In the genomic region with DNA sequence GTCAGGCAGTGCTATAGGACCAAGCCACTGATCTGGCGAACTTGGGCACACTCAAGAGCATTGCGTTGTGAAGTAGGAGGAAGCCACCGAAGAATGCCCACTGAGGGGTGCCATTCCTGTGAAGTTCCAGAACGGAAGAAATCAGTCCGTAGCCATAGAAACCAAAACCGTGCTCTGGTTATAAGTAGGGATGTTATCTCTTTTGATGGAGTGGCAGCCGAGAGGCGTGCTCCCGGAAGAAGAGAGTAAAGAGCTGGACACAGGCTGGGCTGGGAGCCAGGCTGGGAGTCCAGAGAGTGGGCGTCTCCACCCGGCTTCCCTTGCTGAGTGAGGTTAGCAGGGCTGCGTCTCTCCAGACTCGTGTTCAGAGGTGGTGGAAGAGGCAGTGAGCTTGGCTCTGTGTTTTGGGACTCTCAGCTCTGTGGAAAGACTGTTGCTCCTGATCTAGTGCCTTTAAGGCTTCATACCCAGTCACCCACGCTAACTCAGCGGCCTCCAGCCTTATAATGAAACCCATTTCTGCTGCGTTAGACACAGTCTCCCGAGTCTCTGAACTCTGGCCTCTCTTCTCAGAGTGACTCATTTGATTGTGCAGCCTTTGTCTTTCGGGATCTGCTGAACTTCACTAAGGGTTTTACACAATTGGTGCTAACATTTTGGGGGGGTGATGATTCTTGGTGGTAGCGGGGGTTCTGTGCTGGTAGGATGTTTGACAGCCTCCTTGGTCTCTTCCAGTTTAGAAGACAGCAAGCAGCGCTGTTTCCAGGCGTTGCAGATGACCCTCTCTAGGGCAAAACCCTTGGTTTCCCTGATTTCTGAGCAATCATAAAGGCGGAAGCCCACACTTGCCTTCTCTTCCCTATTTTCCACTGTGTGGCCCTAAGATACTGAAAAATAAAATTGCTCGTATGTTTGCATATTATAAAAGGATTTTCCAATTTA, we compare ENCODE assay signal across 9 mouse cellular contexts. TPM values are rescaled to one million over a fixed set of nuclear protein-coding genes. Genes with fewer than 3 reads are reported as not detected.
DNase-seq lines count a peak whose midpoint lies in the region; ATAC-seq and TF ChIP-seq lines count a peak whose summit lies in the region.
"Had no signal": no experiment of that assay in that cellular context is flagged by ENCODE, and none has a peak within 500 bp of the region (broad histone marks: within the 10 kb centered on the region; RNA-seq: fewer than 3 reads in every experiment).

No protein-coding gene starts in this region.

- intact Hi-C loops in heart, postnatal 10 days (cut with DNase I), result no loop called here

- H3K36me3 ChIP-seq in liver, embryonic 11.5 days (ENCODE audit: control insufficient read depth, insufficient read depth, low read length), result no peaks in the 10 kb centered on the region
- no peaks in the 10 kb centered on the region for H3K36me3 ChIP-seq in forebrain, postnatal 0 days (ENCODE audit: insufficient read depth)
- H3K36me3 ChIP-seq in stomach, embryonic 15.5 days, result no peaks in the 10 kb centered on the region

- H3K27ac ChIP-seq in liver, embryonic 11.5 days (ENCODE audit: low read depth, low read length), result no peak overlapping the region
- no peak overlapping the region for H3K27ac ChIP-seq in forebrain, postnatal 0 days (ENCODE audit: low read depth, low read length)
- no peak overlapping the region for H3K27ac ChIP-seq in stomach, embryonic 15.5 days

- DNase-seq in liver, result peak; percentile 36
- no peak for DNase-seq in liver, embryonic 11.5 days (ENCODE audit: low spot score)
- DNase-seq in forebrain, postnatal 0 days, result peak; percentile 58
- peak; percentile 86 to 88 for DNase-seq in heart, postnatal 10 days
- DNase-seq in kidney, postnatal 14 days, result peak; percentile 84
- peak; percentile 80 for DNase-seq in lung, postnatal 14 days
- no peak for DNase-seq in thymus, postnatal 14 days

- peak; percentile 23; the same call in 1 of the 2 replicates for TF ChIP-seq CTCF in forebrain, postnatal 0 days (IDR thresholded peaks at IDR 0.05; ENCODE audit: low read depth)

- no peaks in the 10 kb centered on the region for H3K27me3 ChIP-seq in liver, embryonic 11.5 days (replicated peaks; ENCODE audit: control insufficient read depth, insufficient read depth, low read length)
- no peaks in the 10 kb centered on the region for H3K27me3 ChIP-seq in forebrain, postnatal 0 days (ENCODE audit: insufficient read depth, low read length)
- no peaks in the 10 kb centered on the region for H3K27me3 ChIP-seq in stomach, embryonic 15.5 days (replicated peaks)

- H3K9me3 ChIP-seq in liver, embryonic 11.5 days (ENCODE audit: control insufficient read depth, low read length), result no peaks in the 10 kb centered on the region
- H3K9me3 ChIP-seq in forebrain, postnatal 0 days (ENCODE audit: low read length), result no peaks in the 10 kb centered on the region
- no peaks in the 10 kb centered on the region for H3K9me3 ChIP-seq in stomach, embryonic 15.5 days
- H3K9me3 ChIP-seq: megakaryocyte, embryonic 14.5 days had no signal

- H3K9ac ChIP-seq in liver, embryonic 11.5 days (ENCODE audit: low read depth, low read length), result no peak overlapping the region
- H3K9ac ChIP-seq in forebrain, postnatal 0 days, result no peak overlapping the region
- no peak overlapping the region for H3K9ac ChIP-seq in stomach, embryonic 15.5 days

- WGBS in liver, embryonic 11.5 days, result 65% methylated on average over 23 of the region's 23 CpGs
- WGBS in forebrain, postnatal 0 days, result 40% methylated on average over 23 of the region's 23 CpGs
- 63% methylated on average over 23 of the region's 23 CpGs for WGBS in stomach, embryonic 15.5 days

- no peak overlapping the region for H3K4me3 ChIP-seq in liver, embryonic 11.5 days (ENCODE audit: low read depth, low read length)
- H3K4me3 ChIP-seq in forebrain, postnatal 0 days (ENCODE audit: low read depth, low read length), result no peak overlapping the region
- no peak overlapping the region for H3K4me3 ChIP-seq in stomach, embryonic 15.5 days (replicated peaks)
- H3K4me3 ChIP-seq: megakaryocyte, embryonic 14.5 days had no signal

- no peak overlapping the region for H3K4me2 ChIP-seq in liver, embryonic 11.5 days
- peak overlapping the region; percentile 33 for H3K4me2 ChIP-seq in forebrain, postnatal 0 days (ENCODE audit: low read depth)
- peak overlapping the region; percentile 9 for H3K4me2 ChIP-seq in stomach, embryonic 15.5 days

- ATAC-seq in liver, embryonic 11.5 days (replicated peaks; ENCODE audit: low FRiP score), result no peak
- peak; percentile 88 for ATAC-seq in forebrain, postnatal 0 days
- peak; percentile 69; the same call in 1 of the 2 replicates for ATAC-seq in stomach, embryonic 15.5 days (ENCODE audit: insufficient read depth, low FRiP score, low read depth)

- H3K4me1 ChIP-seq in liver, embryonic 11.5 days (replicated peaks; ENCODE audit: control insufficient read depth, insufficient read depth, low read length), result peaks cover 3% of the 10 kb centered on the region; the same call in 1 of the 2 replicates
- no peaks in the 10 kb centered on the region; the same call in 1 of the 2 replicates for H3K4me1 ChIP-seq in forebrain, postnatal 0 days (ENCODE audit: insufficient read depth)
- no peaks in the 10 kb centered on the region for H3K4me1 ChIP-seq in stomach, embryonic 15.5 days
- H3K4me1 ChIP-seq: megakaryocyte, embryonic 14.5 days had no signal

RNA-seq across cellular contexts. Expression of a gene that starts 21.1 kb away (rescaled TPM):
- polyA plus RNA-seq in liver, embryonic 11.5 days (2014; fragmentation: Nextera tagmentation; extraction: Ambion mirVana), result 16.7 and 18.7 TPM in 2 replicates
- total RNA-seq in forebrain, postnatal 0 days (2014; rRNA removed), result 2.0 and 2.2 TPM in 2 replicates
- polyA plus RNA-seq in forebrain, postnatal 0 days (2015; fragmentation: Nextera tagmentation; extraction: Ambion mirVana), result 1.7 and 2.0 TPM in 2 replicates
- 1 to 10 TPM; 8.0 to 9.2 TPM for total RNA-seq in heart, postnatal 10 days (2021)
- 30.0 and 36.0 TPM in 2 replicates for polyA plus RNA-seq in stomach, embryonic 15.5 days (2015; fragmentation: Nextera tagmentation; extraction: Ambion mirVana)

RNA-seq across cellular contexts. Expression of a gene that starts 58.8 kb away (rescaled TPM):
- 649 and 673 TPM in 2 replicates for polyA plus RNA-seq in liver, embryonic 11.5 days (2014; fragmentation: Nextera tagmentation; extraction: Ambion mirVana)
- total RNA-seq in forebrain, postnatal 0 days (2014; rRNA removed), result 228 and 253 TPM in 2 replicates
- 251 and 279 TPM in 2 replicates for polyA plus RNA-seq in forebrain, postnatal 0 days (2015; fragmentation: Nextera tagmentation; extraction: Ambion mirVana)
- 10 to 100 TPM; 59.9 to 72.8 TPM for total RNA-seq in heart, postnatal 10 days (2021)
- polyA plus RNA-seq in stomach, embryonic 15.5 days (2015; fragmentation: Nextera tagmentation; extraction: Ambion mirVana), result 497 and 548 TPM in 2 replicates

RNA-seq across cellular contexts. Expression of a gene that starts 58.9 kb away (rescaled TPM):
- polyA plus RNA-seq in liver, embryonic 11.5 days (2014; fragmentation: Nextera tagmentation; extraction: Ambion mirVana), result not detected in 2 replicates
- total RNA-seq in forebrain, postnatal 0 days (2014; rRNA removed), result 0.15 and 0.43 TPM in 2 replicates
- 0.05 and 0.19 TPM in 2 replicates for polyA plus RNA-seq in forebrain, postnatal 0 days (2015; fragmentation: Nextera tagmentation; extraction: Ambion mirVana)
- not detected for total RNA-seq in heart, postnatal 10 days (2021)
- 0.06 and 0.13 TPM in 2 replicates for polyA plus RNA-seq in stomach, embryonic 15.5 days (2015; fragmentation: Nextera tagmentation; extraction: Ambion mirVana)

Comparison
In these comparisons a context has a peak if more than half of its experiments do, and no peak if none do; other contexts are left out.
1. DNase-seq: peak in liver (single experiment), forebrain, postnatal 0 days (single experiment), heart, postnatal 10 days (2 of 2), kidney, postnatal 14 days (single experiment) and lung, postnatal 14 days (single experiment); none in liver, embryonic 11.5 days (single experiment) and thymus, postnatal 14 days (single experiment).